Mouse (Mus musculus) kidney, postnatal 36 days (tissue): Measurements from ENCODE around the gene Duox2.
A peak's percentile ranks its signal among the peaks of the same experiment; 100 is the strongest.

Experiments used
- DNase-seq, 2 experiments: peaks; one replicate each; pipeline ENCODE4 v3.0.0; 2021 to 2022; ENCODE audit warnings: mixed read lengths in 2 of 2

Duox2 gene

GRCm38 (mm10) chr2:122301921-122302573 lies 3.8 kb upstream of the Duox2 start:
- DNase-seq: no peak

- peak; percentile 13 to 56 for DNase-seq
Observed at GRCm38 (mm10) chr2:122301081-122301920, 3.1 kb upstream of the Duox2 start.

GRCm38 (mm10) chr2:122300656-122301020 lies 2.4 kb upstream of the Duox2 start:
- DNase-seq: no peak

DNA sequence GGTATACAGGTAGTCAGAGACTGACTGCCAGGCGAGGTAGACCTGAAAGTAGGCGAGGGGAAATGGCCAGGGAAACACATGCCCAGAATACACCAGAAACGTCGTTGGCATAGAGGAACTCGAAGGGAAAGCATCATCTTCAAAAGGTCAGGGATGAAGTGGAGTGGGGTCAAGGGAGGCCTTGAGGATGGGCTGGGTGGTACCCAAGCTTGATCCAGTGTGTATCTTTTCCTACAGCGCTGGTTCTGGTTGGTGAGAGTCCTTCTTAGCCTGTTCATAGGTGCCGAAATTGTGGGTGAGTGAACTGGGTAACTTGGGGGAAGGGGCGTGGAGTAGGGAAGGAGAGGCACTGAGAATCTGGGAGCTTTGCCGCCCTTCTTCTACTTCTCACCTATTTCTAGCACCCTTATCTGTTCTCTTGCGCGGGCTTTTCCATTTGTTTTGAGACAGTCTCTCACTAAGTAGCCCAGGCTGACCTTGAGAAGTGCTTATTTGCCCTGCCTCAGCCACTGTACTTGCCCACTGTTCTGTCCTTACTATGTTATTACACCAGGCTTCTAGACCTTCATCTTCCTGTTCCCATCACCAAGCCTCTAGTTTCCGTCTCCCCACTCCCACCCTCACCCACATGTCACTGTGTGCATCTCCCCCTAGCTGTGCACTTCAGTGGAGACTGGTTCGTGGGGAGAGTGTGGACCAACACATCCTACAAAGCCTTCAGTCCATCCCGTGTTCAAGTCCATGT lies 1.8 kb upstream of the Duox2 start:
- DNase-seq: no peak

GRCm38 (mm10) chr2:122298596-122299490 lies 594 bp upstream of the Duox2 start, which contains the start of gene Duoxa2:
Gene Duoxa2, plus strand, starts transcription at chr2:122298900.
- peak; percentile 20 to 48 for DNase-seq

DNA sequence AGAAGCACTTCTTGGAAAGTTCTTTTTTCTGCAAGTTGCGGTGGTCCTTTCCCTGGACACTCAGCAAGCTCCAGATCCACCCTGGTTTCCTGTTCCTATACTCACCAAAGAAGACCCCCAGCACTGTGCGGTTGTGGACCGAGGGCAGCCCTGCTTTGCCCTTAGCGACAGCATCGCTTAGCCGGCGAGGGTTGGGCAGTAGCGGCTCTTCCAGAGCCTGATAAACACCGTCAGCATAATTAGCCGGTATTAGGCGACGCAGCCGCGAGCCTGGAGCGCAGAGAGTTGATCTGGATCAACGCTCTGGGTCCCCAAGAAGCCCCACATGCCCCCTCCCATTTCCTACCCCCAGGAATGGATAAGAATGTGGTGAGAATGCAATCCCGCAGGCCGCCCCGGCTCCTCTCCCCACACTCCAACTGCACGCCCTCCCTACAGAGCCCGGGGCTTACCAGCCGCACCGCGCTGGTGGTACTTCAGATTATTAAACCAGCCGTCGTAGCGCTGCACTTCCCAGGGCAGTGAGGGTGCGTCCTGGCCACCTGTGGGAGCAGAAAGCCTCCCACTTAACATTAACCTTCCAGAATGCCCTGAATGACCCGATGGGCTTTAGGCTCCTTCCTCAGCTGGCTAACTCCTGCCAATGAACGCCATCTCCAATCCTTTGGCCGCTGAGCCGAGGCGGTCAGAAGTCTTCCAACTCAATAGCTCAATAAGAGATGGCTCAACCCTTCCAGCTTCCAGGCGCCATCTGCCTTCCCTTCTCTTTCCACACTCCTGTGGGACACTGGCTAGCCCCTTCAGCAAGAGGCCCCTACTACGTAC lies 766 bp downstream of the Duox2 start:
- no peak for DNase-seq

DNA sequence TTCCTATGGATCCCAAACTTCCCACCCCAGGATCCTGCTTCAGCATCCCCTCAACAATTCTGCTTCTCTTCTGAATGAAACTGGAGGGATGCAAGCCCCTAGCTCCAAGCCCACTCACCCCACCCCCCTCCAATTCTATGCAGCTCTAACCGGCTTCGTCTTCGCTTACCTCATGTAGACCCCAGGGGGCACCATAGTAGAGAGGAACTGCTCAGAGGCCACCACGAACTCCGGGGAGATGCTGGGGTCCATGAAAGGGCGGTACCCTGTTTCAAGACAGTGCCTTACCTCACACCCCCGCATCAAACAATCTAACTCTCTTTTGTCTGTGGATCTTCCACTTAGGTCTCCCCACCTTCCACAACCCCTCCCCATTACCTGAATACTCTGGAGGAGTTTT lies 3.3 kb downstream of the Duox2 start:
- DNase-seq: no peak

DNA sequence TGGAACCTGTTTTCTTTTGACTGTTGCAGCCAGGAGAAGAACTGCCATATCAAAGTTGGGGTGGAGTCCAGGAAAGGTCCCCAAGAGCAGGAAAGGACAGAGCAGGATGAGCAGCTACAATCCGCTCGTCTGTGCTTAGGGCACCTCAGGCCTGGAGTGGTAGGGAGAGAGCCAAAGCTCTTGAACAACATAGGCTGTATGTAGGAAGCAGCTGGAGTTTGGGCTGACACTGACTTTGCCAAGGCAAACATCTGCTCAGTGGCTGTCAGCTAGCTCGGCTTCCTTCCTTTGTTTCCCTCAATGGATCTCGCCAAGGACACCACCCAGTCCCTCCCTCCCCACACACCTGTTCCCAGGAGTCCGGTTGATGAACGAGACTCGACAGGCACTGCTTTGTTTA lies 12.1 kb downstream of the Duox2 start:
- no peak for DNase-seq

DNA sequence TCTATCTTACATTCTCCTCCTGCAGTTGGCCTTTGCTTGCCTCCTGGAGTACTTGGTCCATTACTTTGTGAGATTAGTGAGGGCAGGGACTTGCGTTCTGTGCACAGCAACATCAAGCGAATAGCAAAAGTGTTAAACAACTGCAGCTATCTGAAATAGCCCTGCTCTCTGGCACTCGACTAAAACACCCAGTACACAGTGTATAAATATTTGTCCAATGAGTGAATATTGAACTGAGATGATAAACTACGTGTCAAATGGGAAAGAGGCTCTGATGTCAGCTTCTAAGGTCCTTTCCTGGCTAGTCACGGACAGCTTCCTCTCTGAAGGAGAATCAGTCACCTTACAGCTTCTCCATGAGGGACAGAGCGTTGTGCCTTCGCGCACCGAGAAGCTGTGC lies 14.2 kb downstream of the Duox2 start:
- no peak for DNase-seq

DNA sequence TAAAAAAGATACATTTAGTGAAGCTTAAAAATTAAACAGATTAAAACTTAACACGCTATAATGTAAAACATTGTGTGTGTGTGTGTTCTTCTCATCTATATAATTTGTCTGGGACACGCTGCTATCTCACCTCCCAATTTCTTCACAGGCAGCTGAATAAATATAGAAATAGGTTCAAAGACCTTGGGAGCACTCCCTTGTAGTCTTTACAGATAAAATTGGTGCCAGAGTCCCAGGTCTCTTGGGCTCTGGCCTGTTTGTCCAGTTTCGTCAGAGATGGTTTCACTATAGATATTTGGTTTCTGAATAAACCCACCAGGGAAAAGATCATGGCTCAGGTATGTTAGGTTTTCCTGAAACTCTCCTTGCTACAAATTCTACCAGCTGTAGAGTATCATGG lies 19.5 kb downstream of the Duox2 start:
- DNase-seq: no peak

DNA sequence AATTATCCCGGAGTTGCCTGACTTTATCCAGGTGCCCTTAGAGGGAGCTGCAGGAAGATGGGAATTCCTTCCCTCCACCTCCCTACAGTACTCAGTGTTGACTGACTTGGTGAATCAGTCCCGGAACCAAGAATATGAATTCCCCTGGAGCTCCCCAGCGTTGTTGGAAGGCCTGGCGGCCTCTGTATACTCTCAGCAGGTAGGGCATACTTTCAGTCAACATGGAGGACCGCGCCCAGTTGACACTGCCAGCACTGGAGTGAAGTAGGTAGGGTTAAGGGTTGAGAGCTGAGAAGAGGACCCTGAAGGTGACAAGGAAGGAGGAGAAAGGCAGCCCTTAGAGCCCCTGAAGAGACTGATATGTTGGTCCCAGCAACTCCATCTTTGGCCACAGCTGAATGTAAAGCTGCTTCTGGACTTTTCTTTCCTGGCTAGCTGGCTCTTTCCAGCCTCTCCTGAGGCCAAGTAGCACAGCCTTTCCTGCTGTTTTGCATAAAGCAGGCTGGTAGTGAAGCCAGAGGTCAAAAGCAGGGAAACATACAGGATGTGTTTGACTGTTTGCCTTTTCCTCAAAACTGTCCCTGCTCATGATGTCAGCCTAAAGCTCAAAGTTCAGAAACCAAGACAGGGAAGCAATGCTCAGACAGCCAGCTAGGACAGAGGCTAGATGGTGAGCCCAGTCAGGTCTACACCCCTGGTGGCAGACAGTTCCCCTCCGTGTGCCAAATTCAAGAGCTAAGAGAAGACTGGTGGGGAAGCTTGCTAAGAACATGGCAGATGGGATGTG lies 31.6 kb downstream of the Duox2 start:
- peak; percentile 32 to 45 for DNase-seq

DNA sequence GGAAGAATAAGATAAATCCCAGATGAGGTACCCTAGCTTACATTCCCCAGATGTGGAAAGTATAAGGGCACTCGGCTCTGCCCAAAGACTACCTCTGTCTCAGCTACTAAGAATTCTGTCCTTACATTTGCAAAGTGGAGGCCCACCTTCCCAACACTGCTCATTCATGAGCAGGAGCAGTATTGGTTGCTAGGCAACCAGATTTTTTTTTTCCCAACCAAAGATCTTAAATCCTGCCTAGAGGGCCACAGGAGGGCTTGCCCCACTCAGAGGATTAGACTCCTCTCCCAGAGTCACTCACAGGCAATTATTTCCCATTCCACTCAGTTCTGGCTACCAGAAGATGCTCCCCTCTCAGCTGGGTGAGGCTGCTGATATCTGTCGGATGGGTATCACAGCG lies 33.6 kb downstream of the Duox2 start:
- no peak for DNase-seq

GRCm38 (mm10) chr2:122260729-122261128 lies 37.5 kb downstream of the Duox2 start:
- no peak for DNase-seq

GRCm38 (mm10) chr2:122255997-122256396 lies 42.3 kb downstream of the Duox2 start:
- no peak for DNase-seq

DNA sequence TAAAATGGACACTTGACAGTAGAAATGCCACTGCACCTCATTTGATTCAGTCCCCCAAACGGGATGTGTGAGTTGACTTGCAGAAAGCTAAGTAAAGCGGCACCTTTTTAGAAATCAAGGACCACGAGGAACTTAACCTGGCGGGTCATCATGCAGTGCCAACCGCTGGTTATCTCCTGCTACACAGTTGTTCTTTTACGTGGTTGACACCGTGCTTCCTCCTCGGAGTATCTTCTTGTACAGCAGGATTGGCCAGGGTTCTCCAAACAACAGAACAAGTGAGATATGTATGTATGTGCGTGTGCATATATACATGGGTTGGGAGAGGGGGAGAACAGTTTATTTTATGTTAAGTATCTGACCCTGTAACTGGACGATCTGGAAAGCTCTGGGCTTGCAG lies 50.5 kb downstream of the Duox2 start:
- no peak for DNase-seq

DNA sequence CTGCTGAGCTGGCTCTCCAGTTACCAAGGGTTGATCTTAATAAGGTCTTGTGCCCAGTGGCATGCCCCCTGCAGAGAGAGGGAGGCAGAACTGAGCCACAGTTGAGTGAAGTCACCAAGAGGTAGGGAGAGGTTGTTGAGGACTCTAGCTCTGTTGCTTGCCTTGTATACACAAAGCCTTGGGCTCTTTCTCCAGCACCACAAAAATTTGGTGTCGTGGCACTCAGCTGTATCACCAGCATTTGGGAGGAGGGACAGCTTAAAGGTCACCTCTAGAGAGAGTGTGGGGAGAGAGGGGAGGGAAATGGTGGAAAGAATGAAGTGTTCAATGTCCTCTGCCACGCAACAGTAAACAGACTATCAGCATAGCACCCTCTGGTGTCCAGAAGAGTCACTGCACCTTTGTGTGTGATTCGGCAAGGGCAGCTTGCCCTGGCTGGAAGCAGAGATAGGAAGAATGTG lies 54.5 kb downstream of the Duox2 start:
- DNase-seq: peak; percentile 87

DNA sequence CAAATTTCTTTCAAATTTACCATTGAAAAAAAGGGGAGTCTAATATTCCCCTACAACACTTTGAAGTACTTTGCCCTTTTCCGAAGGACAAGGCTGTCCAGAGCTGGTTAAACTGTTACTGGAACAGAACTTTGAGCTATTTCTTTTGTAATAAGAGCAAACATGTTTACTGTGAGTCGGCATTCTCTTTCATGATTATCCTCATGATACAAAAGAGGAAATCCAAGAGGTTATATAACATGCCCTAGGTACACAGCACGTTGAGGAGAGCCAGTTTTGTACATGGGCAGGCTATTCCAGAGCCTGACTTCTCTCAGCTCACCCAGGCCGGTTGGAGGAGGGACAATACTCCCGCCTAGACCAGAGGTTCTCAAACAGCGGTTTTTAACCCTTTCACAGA lies 56.3 kb downstream of the Duox2 start:
- peak; percentile 49 to 84 for DNase-seq

- peak; percentile 48 to 50 for DNase-seq
Observed at GRCm38 (mm10) chr2:122241226-122241625, 57.0 kb downstream of the Duox2 start.

GRCm38 (mm10) chr2:122240735-122241134 lies 57.5 kb downstream of the Duox2 start:
- DNase-seq: peak; percentile 43 to 56

DNA sequence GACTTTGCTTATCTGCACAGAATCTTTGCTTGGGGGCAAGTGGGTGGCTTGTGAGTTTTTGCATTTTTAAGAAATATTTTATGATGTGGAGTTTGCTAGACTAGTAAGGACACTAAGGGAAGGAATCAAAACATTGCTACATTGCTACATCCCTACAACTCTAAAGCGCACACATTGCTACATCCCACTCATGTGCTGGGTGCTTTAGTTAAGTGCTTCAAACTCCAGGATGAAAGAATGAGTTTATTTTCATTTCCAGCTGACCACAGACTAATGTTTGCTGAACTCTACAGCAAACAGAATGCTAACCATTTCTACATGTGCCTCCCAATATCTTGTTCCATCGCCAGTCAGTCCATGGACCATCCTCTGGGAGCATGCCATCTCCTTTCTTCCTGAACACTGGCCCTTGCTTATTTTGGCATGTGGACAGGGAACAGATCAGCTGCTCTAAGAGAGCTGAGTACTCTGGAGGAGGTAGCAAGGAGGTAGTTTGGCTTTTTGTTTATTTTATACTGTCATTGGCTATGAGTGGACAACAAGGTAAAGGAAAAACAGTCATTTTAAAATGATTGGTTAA lies 60.3 kb downstream of the Duox2 start:
- peak; percentile 55 to 67 for DNase-seq
